Mouse (Mus musculus): Measurements from ENCODE around the gene Cacna1a. TPM values are rescaled to one million over a fixed set of nuclear protein-coding genes. Genes with fewer than 3 reads are reported as not detected.

The Cacna1a gene
- total and polyA plus RNA-seq, 2 experiments from 2014 or later, result 16.5 to 70.5 TPM

DNA sequence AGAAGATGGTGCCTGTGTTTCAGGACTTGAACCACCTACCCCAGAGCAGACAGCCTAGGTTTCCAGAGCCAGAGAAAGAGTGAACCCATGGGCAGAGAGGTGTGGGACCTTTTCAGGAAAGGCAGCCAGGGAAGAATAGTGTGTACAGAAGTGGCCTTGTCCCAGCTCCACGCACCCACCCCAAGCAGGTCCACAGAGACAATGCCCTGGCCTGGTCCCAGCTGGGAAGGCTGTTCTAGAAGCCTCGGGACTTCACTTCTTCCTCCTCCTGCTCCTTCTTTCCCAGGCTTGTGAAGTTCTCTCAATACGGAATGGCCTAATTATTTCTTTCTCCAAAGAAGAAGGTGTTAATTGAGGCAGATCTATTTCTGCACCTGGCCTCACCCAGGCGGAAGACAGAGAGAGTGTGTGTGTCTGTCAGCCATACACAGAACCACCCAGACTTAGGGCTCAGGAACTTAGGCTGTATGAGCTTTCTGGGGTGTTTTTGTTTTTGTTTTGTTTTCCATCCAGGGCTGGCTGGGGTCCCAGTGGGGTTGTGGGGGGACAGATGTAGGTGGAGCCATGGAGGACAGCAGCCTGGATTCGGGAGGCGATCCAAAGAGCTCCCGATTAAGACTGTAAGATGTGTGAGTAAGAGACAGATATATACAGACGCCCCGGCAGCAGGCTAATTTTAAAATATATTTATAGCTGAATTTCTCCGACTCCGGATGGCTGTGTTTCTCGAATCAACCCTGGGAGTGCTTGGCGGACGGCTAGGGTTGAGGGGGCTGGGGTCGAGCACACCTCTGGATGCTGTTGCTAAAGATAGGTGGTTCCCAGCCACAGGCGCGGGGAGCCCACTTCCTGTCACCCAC is 131.8 kb downstream of the Cacna1a start:
- H3K4me2 ChIP-seq (ENCODE audit: low read depth, low read length), result no peak overlapping the region
- no peak for DNase-seq (ENCODE audit: low spot score)
- H3K36me3 ChIP-seq (ENCODE audit: insufficient read depth, low read length), result peaks cover 10% of the 10 kb centered on the region
- H3K9me3 ChIP-seq (ENCODE audit: low read length), result no peaks in the 10 kb centered on the region
- peak overlapping the region; percentile 41 for H3K27ac ChIP-seq
- H3K9ac ChIP-seq (replicated peaks; ENCODE audit: low read length), result no peak overlapping the region
- 65% methylated on average over 17 of the region's 17 CpGs for WGBS
- 0 out of 2 replicates have a peak, but pooled peaks have one; percentile 28 for ATAC-seq
- H3K4me3 ChIP-seq (ENCODE audit: low read length), result no peak overlapping the region
- peaks cover 3% of the 10 kb centered on the region; the same call in 1 of the 2 replicates for H3K4me1 ChIP-seq (ENCODE audit: insufficient read depth, low read length)
- no peaks in the 10 kb centered on the region for H3K27me3 ChIP-seq (ENCODE audit: insufficient read depth, low read length)
- no peak for TF ChIP-seq CTCF (IDR thresholded peaks at IDR 0.05; ENCODE audit: low read depth)

DNA sequence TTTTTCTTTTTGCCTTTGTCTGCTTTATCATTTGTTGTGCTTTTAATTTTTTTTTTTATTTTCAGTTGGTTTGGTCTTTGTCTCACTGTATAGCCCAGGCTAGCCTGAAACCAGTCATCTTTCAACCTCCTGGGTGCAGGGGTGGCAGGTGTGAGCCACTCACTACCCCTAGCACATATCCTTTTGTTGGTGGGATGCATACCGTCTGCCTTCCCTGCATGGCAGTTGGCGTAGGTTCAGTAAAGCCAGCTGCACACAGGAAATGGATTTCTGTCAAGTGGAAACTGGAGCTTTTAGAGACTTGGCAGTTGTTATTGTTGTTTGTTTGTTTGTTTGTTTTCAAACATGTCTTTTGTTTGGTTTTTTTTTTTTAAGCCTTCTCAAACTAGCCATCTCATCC is 132.8 kb downstream of the Cacna1a start:
- WGBS, result 45% methylated on average over 2 of the region's 2 CpGs
- Histone ChIP-seq H3K9me3 (ENCODE audit: low read length) (no peaks in the 10 kb centered on the region; the same call in 1 of the 2 replicates), H3K27me3 (ENCODE audit: insufficient read depth, low read length) (no peaks in the 10 kb centered on the region), H3K9ac (replicated peaks; ENCODE audit: low read length) (no peak overlapping the region), H3K27ac (peak overlapping the region; percentile 46; the same call in 1 of the 2 replicates), H3K4me1 (ENCODE audit: insufficient read depth, low read length) (peaks cover 3% of the 10 kb centered on the region; the same call in 1 of the 2 replicates), H3K4me2 (ENCODE audit: low read depth, low read length) (no peak overlapping the region), H3K36me3 (ENCODE audit: insufficient read depth, low read length) (peaks cover 13% of the 10 kb centered on the region), H3K4me3 (ENCODE audit: low read length) (no peak overlapping the region)
- ATAC-seq (0 out of 2 replicates have a peak, but pooled peaks have one; percentile 55), DNase-seq (ENCODE audit: low spot score) (peak; percentile 63)
- TF ChIP-seq CTCF (IDR thresholded peaks at IDR 0.05; ENCODE audit: low read depth), result no peak

DNA sequence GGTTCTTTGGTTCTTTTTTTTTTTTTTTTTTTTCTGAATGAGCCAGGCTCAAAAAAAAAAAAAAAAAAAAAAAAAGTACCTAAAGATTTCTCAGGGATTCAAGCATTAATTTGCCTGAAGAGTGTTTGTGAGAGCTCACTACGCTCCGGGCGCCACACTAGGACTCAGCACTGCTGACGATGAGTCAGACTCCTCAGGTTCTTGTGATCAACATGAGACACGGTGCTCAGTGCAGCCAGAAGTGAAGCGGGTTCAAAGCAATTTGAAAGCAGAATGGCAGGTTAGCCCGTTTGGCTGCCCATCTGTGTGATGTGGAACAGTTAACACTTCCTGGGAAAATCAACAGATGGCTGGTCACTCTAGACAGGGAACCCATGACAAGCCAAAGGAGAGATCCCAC is 139.8 kb downstream of the Cacna1a start:
- 87% methylated on average over 7 of the region's 7 CpGs for WGBS
- DNase-seq (ENCODE audit: low spot score) (no peak), ATAC-seq (no peak)
- Histone ChIP-seq H3K9ac (replicated peaks; ENCODE audit: low read length) (no peak overlapping the region), H3K36me3 (ENCODE audit: insufficient read depth, low read length) (peaks cover 33% of the 10 kb centered on the region), H3K4me1 (ENCODE audit: insufficient read depth, low read length) (no peaks in the 10 kb centered on the region), H3K4me2 (ENCODE audit: low read depth, low read length) (no peak overlapping the region), H3K4me3 (ENCODE audit: low read length) (no peak overlapping the region), H3K9me3 (ENCODE audit: low read length) (peaks cover 3% of the 10 kb centered on the region; the same call in 1 of the 2 replicates), H3K27me3 (ENCODE audit: insufficient read depth, low read length) (no peaks in the 10 kb centered on the region), H3K27ac (no peak overlapping the region)
- no peak for TF ChIP-seq CTCF (IDR thresholded peaks at IDR 0.05; ENCODE audit: low read depth)

DNA sequence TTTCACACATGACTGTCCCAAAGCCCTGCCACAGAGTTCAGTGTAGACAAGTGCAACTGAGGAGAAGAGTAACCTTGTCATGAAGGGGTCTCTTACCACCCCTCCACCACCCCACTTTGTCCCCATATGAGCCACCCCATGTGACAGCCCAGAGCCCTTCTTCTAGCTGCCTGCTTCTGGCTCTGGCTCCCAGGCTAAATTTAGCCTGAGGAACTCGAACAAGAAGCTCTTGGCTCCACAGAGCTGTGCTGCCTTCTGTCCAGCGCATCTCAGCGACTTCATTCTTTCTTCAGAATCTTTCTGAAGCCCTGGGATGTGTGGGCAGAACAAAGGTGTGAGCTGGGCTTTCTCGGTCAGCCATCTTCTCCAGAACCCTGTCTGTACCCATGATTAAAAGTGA is 141.3 kb downstream of the Cacna1a start:
- H3K9ac ChIP-seq (replicated peaks; ENCODE audit: low read length), result no peak overlapping the region
- DNase-seq (ENCODE audit: low spot score), result no peak
- ATAC-seq, result no peak
- H3K4me1 ChIP-seq (ENCODE audit: insufficient read depth, low read length), result no peaks in the 10 kb centered on the region
- H3K36me3 ChIP-seq (ENCODE audit: insufficient read depth, low read length), result peaks cover 43% of the 10 kb centered on the region
- 82% methylated on average over 4 of the region's 4 CpGs for WGBS
- peaks cover 3% of the 10 kb centered on the region; the same call in 1 of the 2 replicates for H3K9me3 ChIP-seq (ENCODE audit: low read length)
- H3K4me3 ChIP-seq (ENCODE audit: low read length), result no peak overlapping the region
- no peak overlapping the region for H3K4me2 ChIP-seq (ENCODE audit: low read depth, low read length)
- no peak for TF ChIP-seq CTCF (IDR thresholded peaks at IDR 0.05; ENCODE audit: low read depth)
- H3K27me3 ChIP-seq (ENCODE audit: insufficient read depth, low read length), result no peaks in the 10 kb centered on the region
- no peak overlapping the region for H3K27ac ChIP-seq

DNA sequence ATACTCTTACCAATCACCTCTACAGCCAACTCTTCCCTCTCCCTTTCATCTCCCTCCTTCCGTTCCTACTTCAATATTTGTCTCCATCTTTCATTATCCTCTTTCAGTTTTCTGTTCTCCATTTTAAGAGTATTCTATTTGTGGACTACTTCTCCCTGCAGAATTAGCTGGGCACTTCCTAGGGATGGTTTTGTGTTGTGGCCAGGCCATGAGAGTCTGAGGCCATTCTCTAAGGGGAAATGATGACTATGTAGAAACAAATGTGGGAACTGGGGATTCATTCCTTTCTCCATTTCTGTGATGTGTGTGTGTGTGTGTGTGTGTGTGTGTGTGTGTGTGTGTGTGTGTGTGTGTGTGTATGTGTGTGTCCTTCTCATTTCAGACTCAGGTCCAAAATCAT is 144.5 kb downstream of the Cacna1a start:
- no peak for DNase-seq (ENCODE audit: low spot score)
- ATAC-seq, result no peak
- Histone ChIP-seq H3K4me3 (ENCODE audit: low read length) (no peak overlapping the region), H3K9me3 (ENCODE audit: low read length) (0 out of 2 replicates have a peak, but pooled peaks cover 3% of the 10 kb centered on the region), H3K4me1 (ENCODE audit: insufficient read depth, low read length) (no peaks in the 10 kb centered on the region), H3K27ac (no peak overlapping the region), H3K27me3 (ENCODE audit: insufficient read depth, low read length) (no peaks in the 10 kb centered on the region), H3K36me3 (ENCODE audit: insufficient read depth, low read length) (peaks cover 51% of the 10 kb centered on the region), H3K4me2 (ENCODE audit: low read depth, low read length) (no peak overlapping the region), H3K9ac (replicated peaks; ENCODE audit: low read length) (no peak overlapping the region)
- no peak for TF ChIP-seq CTCF (IDR thresholded peaks at IDR 0.05; ENCODE audit: low read depth)
- WGBS, result 92% methylated on average over 1 of the region's 1 CpGs

DNA sequence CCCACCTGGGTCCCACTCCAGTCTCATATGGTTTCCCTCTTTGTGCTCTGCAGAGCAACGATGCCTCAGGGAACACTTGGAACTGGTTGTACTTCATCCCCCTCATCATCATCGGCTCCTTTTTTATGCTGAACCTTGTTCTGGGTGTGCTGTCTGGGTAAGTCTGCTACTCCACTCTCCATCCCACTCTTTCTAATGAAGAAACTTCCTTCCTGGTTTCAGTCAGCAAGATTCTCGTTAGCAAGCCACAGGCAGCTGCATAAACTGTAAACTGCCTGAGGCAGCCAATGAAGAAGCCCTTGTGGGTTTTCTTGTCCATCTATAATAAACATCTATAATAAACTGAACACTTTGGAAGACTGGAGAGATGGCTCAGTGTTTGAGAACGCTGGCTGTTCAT is 145.1 kb downstream of the Cacna1a start:
- ATAC-seq (no peak), DNase-seq (ENCODE audit: low spot score) (no peak)
- H3K27ac ChIP-seq, result no peak overlapping the region
- 0 out of 2 replicates have a peak, but pooled peaks cover 3% of the 10 kb centered on the region for H3K9me3 ChIP-seq (ENCODE audit: low read length)
- no peaks in the 10 kb centered on the region for H3K27me3 ChIP-seq (ENCODE audit: insufficient read depth, low read length)
- 86% methylated on average over 4 of the region's 4 CpGs for WGBS
- no peaks in the 10 kb centered on the region for H3K4me1 ChIP-seq (ENCODE audit: insufficient read depth, low read length)
- no peak overlapping the region for H3K9ac ChIP-seq (replicated peaks; ENCODE audit: low read length)
- H3K4me3 ChIP-seq (ENCODE audit: low read length), result no peak overlapping the region
- H3K36me3 ChIP-seq (ENCODE audit: insufficient read depth, low read length), result peaks cover 55% of the 10 kb centered on the region
- H3K4me2 ChIP-seq (ENCODE audit: low read depth, low read length), result no peak overlapping the region
- TF ChIP-seq CTCF (IDR thresholded peaks at IDR 0.05; ENCODE audit: low read depth), result no peak

DNA sequence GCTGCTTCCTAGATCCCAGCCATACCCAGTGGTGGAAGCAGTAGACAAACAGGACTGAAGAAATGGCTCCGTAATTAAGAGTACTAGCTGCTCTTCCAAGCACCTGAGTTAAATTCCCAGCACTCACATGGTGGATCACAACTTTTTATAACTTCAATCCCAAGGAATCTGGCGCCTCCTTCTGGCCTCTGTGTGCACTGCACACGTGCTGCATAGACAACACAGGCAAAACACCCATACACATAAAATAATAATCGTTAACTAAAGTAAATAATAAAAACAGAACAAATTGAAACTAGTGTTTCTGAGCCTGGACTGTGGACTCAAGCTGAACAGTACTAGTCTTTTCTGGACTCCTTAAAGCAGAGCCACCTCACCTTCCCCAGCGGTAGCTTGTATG is 148.7 kb downstream of the Cacna1a start:
- no peak overlapping the region for H3K9ac ChIP-seq (replicated peaks; ENCODE audit: low read length)
- TF ChIP-seq CTCF (IDR thresholded peaks at IDR 0.05; ENCODE audit: low read depth), result peak; percentile 42; the same call in 1 of the 2 replicates
- ATAC-seq, result no peak
- no peak overlapping the region for H3K4me3 ChIP-seq (ENCODE audit: low read length)
- no peak overlapping the region for H3K27ac ChIP-seq
- no peak for DNase-seq (ENCODE audit: low spot score)
- 82% methylated on average over 5 of the region's 5 CpGs for WGBS
- H3K4me1 ChIP-seq (ENCODE audit: insufficient read depth, low read length), result no peaks in the 10 kb centered on the region
- H3K27me3 ChIP-seq (ENCODE audit: insufficient read depth, low read length), result no peaks in the 10 kb centered on the region
- peaks cover 50% of the 10 kb centered on the region; the same call in 1 of the 2 replicates for H3K36me3 ChIP-seq (ENCODE audit: insufficient read depth, low read length)
- H3K9me3 ChIP-seq (ENCODE audit: low read length), result no peaks in the 10 kb centered on the region
- no peak overlapping the region for H3K4me2 ChIP-seq (ENCODE audit: low read depth, low read length)

Data from hindbrain, postnatal 0 days (tissue).